Mouse (Mus musculus) yolk sac, embryonic 10.5 days (tissue): ENCODE measurements around the gene Fam72a.
"Not testable (repeated sequence)": the region's sequence is repeated elsewhere in the genome, so short reads cannot be mapped to it uniquely, and the experiment has no call there.

Experiments used
- DNase-seq: peaks from one replicate; pipeline ENCODE4 v3.0.0-alpha.2; 2017; ENCODE audit warnings: low spot score

The Fam72a gene

DNA sequence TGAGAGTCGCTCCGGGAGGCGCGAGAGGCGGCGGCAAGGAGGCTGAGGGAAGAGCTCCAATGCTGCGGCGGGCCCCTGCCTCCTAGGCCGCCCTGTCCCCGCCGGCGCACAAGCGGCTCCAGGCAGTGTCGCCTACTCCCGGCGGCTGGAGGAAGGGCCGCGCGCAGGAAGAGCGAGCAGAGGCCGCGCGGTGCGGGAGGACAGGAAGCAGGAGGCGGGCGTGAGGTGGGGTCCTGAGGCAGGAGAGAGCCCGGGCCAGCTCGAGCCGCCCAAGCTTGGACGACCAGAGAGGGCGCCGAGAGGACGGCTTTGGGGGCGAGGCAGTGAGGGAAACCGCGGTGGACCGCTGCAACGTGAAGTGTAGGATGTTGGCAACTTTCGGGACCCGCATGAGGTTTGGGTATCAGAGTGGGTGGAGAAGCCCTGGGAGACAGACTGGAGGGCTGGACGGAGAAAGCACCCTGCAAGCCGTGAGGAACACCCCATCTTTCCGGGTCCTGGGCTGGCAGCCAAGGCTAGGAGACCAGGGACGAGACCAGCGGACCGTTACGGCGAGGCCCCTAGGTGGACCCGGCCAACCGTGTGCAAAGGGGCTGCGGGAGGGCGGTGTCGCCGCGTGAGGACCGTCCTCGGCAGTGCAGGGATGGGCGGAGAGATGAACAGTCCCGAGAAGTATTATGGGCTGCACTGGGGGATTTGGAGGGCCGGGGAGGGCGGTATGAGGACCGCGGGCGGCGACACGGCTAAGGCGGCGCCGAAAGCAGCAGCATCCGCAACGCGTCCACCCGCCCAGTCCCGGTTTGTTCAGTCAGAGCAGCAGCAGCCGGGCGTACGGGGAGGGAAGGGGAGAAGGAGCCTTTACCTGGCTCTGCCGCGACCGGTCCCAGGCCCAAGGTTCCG is 1.1 kb upstream of the Fam72a start:
- peak; percentile 77 for DNase-seq

- peak; percentile 77 for DNase-seq
These were observed 391 bp downstream of the Fam72a start for GRCm38 (mm10) chr1:131528081-131528507.

GRCm38 (mm10) chr1:131528561-131529166 is 961 bp downstream of the Fam72a start:
- peak; percentile 21 for DNase-seq

- DNase-seq: no peak
These were observed 12.1 kb downstream of the Fam72a start for GRCm38 (mm10) chr1:131539771-131540170.

- DNase-seq: no peak
These were observed 13.1 kb downstream of the Fam72a start for GRCm38 (mm10) chr1:131540795-131541194.

GRCm38 (mm10) chr1:131541431-131541830 is 13.7 kb downstream of the Fam72a start:
- DNase-seq: no peak

DNA sequence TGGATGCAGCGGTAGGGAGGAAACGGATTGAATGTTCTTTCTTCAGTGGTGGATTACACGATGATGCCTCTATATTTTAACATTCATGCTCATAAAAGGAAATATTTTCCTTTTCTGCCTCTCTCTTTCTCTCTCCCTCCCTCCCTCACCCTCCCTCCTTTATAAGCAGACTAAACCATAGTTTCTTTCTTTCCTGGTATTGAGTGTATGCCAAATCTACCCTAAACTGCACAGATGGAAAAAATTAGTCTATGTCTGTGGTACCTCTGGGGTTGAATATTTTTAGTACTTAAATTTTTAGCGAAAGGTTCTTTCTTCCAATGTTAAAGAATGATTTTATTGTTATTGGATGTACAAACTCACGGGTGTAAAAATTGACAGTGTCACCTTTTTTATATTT is 14.2 kb downstream of the Fam72a start:
- no peak for DNase-seq

GRCm38 (mm10) chr1:131543886-131544565 is 16.3 kb downstream of the Fam72a start:
- no peak for DNase-seq

GRCm38 (mm10) chr1:131546798-131547690 is 19.3 kb downstream of the Fam72a start:
- DNase-seq: no peak

DNA sequence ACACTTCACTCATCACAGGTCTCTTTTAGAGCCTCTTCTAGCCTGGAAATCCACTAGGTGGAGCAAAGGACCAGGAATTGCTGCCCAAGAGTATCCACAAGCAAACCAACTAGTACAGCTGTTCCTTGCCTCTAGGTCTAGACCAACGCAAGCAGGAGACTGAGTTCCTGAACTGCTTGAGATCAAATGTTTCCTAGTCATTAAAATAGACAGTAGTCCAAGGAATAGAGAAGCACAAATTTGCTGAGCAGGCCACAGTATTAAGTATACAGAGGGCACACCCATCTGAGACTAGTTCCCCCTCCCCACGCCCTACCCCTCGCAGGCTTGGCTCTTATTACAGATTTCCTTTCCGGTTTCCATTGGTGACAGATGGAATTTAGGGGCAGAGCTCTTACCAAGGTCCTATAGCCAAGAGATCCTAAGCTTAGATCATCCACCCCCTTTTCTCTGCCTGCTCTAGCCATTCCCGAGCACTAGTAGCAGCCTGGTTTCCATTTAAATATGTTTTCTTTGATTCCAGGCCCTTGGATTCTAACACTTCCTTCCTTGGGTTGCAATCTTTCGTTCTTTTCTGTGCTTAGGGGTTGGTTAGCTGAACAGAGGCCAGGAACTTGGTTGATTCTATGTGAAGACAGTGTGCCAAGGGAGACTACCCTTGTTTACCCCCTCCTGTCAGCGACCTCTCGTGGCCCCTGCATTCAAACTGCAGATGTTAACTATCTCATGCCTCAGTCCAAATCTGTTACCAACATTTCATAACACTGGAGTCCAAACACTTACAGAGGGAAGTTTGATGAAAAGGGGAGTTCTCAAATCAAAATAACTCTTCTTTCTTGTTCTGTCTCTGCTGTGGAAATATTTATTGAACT is 21.0 kb downstream of the Fam72a start:
- peak; percentile 22 for DNase-seq

- no peak for DNase-seq
These were observed 24.3 kb downstream of the Fam72a start for GRCm38 (mm10) chr1:131551956-131552355.

- no peak for DNase-seq
These were observed 25.7 kb downstream of the Fam72a start for GRCm38 (mm10) chr1:131553428-131553827.

GRCm38 (mm10) chr1:131555042-131555812 is 27.5 kb downstream of the Fam72a start:
- peak; percentile 49 for DNase-seq

DNA sequence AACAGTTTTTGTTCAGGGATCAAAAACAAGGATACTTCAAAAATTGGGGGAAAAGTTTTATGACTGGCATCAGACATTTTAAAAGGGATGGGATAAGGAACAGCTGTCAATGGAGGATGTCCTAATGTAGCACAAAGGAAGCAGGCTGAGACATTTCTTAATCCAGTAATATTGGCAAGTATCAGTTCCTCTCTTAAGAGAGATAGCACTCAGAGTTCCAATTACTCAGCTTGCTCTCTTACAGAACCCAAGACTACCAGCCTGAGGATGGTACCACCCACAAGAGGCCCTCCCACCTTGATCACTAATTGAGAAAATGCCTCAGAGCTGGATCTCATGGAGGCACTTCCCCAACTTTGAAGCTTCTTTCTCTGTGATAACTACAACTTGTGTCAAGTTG is 32.8 kb downstream of the Fam72a start:
- no peak for DNase-seq

DNA sequence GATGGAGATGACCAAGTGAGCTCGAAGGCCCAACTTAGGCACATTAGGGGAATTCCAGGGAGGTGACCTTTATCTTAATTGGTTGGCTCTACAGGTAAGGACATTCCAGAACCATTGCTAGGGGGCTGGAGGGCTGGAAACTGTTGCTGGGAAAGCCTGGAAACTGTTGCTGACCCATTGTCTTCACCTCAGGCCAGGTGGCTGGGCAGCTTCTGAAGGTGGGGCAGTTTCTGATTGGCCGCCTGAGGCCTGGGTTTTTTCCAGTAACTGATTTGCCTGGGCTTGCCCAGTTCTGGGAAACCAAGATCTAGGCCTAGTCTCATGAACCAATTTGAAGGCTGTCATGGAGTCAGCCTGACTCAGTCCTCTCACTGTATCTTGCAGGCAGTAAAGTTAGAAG is 34.4 kb downstream of the Fam72a start:
- DNase-seq: no peak

DNA sequence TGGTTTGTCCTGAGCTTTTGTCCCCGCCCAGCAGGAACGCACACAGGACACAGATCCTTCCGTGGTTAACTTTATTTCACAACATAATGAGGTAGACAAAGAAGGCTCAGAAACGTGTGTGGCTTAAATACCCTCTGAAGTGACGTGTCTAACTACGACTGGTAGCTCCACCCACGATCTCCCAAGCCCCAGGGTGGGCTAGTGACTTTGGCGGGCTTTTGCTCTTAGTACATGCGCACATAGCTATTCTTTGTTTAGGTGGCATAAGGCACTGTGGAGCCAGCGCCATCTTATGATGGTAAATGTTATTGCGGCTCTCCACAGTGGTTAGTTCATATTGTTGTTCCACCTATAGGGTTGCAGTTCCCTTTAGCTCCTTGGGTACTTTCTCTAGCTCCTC is 38.4 kb downstream of the Fam72a start:
- DNase-seq: not testable (repeated sequence)

DNA sequence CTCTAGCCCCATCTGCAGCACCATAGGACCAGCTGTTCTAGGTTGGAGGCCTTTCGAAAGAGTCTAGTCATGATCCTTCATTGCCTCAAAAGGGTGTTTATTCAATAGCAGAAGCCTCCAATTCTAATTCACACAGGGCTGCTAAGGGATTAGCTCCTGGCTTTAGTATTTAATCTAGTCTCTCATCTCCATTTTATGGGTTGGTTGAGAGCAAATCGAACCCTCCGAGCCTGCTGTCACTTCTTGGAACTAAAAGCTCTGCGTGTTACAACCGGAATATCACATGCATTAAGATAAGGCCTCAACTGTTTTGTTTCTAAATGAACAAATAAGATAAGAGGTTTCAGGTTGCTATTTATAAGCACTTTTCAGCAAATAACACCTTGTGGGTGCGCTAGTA is 42.0 kb downstream of the Fam72a start:
- no peak for DNase-seq

- no peak for DNase-seq
These were observed 42.7 kb downstream of the Fam72a start for GRCm38 (mm10) chr1:131570391-131570790.

GRCm38 (mm10) chr1:131573721-131574120 is 46.0 kb downstream of the Fam72a start:
- peak; percentile 28 for DNase-seq
